Mouse (Mus musculus): ENCODE data around the gene Coq7. TPM values are rescaled to one million over a fixed set of nuclear protein-coding genes. Genes with fewer than 3 reads are reported as not detected.
A peak's percentile ranks its signal among the peaks of the same experiment; 100 is the strongest.

Coq7 gene
- polyA plus RNA-seq, 1 experiment from 2014 or later: 53.4 TPM

DNA sequence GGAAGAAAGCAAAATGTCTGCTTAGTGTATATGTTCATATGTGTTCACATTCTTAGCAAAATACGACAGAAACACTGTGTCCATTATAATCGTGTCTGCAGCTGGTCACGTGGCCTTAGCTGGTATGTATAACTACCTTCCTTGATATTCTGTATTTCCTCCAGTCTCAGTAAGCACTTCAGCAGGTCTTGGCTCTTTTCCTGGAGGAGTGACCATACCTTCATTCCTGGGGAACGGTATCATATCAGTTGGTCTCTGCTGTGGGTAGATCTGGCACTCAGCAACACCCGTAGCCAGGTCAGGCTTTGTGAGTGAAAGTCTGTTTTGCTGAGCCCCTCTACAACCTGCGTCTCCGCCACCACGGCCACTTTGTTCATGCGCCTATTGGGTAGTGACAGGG is 39.3 kb downstream of the Coq7 start:
- no peak for DNase-seq
- Histone ChIP-seq H3K4me2 (ENCODE audit: low read depth, low read length) (no peak overlapping the region), H3K4me3 (ENCODE audit: low read depth, low read length) (no peak overlapping the region), H3K4me1 (ENCODE audit: insufficient read depth) (peaks cover 30% of the 10 kb centered on the region), H3K27me3 (ENCODE audit: insufficient read depth, low read length) (no peaks in the 10 kb centered on the region), H3K9me3 (ENCODE audit: low read length) (no peaks in the 10 kb centered on the region), H3K36me3 (replicated peaks; ENCODE audit: insufficient read depth, low read length) (0 out of 2 replicates have a peak, but pooled peaks cover 4% of the 10 kb centered on the region), H3K9ac (replicated peaks) (no peak overlapping the region), H3K27ac (ENCODE audit: low read depth) (no peak overlapping the region)
- WGBS (ENCODE audit: insufficient replicate concordance): 88% methylated on average over 9 of the region's 9 CpGs
- ATAC-seq: no peak
- TF ChIP-seq EP300 (IDR thresholded peaks at IDR 0.05; ENCODE audit: low read depth) (no peak), CTCF (IDR thresholded peaks at IDR 0.05; ENCODE audit: low read depth) (no peak)

DNA sequence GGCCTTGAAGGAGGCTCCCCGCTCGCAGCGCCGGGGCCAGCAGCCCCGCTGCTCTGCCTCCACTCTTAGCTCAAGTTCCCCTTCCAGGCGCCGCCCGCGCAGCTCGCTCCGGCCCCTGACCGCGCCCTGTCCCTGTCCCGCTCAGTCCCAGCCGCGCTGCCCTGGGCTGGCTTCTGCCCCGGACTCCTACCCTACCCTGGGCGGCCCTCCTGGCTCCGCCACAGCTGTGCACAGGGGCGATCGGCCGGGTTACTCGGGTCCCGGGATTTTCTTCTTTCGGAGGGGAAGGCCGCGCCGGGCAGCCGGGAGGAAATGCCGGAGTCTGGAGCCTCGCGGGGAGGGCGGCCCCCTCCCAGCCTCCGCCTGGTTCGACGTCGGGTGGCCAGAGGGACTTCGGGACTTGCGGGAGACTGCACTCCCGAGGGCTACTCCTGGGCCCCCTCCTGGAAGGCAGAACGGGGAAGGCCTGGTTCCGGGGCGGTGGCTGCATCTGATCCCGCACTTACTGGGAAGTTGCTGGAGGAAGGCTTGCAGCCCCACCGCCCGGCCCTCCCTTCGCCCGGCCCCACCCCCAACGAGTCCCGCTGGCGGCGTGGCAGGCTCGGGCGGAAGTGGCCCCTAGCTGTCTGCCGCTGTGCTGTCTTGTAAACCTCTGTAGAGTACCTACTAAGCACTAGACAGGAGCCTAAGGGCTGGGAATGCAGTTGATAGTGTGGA is 41.6 kb downstream of the Coq7 start, which contains the start of gene Itpripl2:
Gene Itpripl2, minus strand, starts transcription at position 545 of the 717 bp plus-strand sequence.
- H3K4me1 ChIP-seq (ENCODE audit: insufficient read depth): peaks cover 46% of the 10 kb centered on the region
- peak within 1 kb of the TSS; percentile 90 for H3K27ac ChIP-seq (ENCODE audit: low read depth)
- peak within 1 kb of the TSS; percentile 67 for H3K4me2 ChIP-seq (ENCODE audit: low read depth, low read length)
- H3K9me3 ChIP-seq (ENCODE audit: low read length): no peaks in the 10 kb centered on the region
- H3K27me3 ChIP-seq (ENCODE audit: insufficient read depth, low read length): no peaks in the 10 kb centered on the region
- peak within 1 kb of the TSS; percentile 82 for H3K9ac ChIP-seq (replicated peaks)
- 0 out of 2 replicates have a peak, but pooled peaks cover 4% of the 10 kb centered on the region for H3K36me3 ChIP-seq (replicated peaks; ENCODE audit: insufficient read depth, low read length)
- H3K4me3 ChIP-seq (ENCODE audit: low read depth, low read length): peak within 1 kb of the TSS; percentile 53
- TF ChIP-seq EP300 (IDR thresholded peaks at IDR 0.05; ENCODE audit: low read depth) (no peak), CTCF (IDR thresholded peaks at IDR 0.05; ENCODE audit: low read depth) (no peak)
- ATAC-seq: peak; percentile 77
- peak; percentile 83 for DNase-seq
- WGBS (ENCODE audit: insufficient replicate concordance): under 1% methylated on average over 46 of the region's 55 CpGs

DNA sequence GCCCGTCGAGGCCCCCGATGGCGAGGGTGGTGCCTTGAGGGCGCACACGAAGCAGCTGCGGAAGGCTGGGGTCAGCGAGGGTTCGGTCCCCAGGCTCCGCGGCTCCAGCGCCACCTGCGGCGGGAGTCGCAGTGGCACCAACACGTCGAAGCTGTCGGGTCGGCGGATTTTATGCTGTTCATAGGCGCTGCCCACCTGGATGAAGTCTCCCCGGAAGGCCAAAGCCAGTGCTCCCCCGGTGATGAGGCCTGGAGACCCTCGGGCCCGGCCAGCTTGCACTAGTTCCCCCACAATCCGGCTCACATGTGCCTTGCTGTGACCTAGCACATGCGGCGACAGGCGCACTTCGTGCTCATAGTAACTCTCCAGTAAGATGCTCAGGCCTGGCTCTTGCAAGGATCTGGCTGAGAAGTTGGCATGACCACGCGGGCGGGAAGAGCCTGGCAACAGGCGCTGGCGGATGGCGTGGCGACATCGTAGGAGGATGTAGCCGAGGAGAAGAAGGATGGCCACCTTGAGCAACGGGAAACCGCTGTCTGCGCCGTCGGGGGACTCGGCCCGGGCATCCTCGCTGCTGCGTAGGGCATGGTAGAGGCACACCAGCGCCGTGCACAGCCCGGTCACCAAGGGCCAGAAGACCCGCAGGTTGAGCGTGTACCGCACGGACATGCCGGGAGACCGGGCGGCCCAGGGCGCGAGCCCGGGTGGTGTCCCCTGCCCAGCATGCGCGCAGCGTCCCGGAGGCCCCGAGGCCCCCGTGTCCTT is 42.3 kb downstream of the Coq7 start:
- peak overlapping the region; percentile 53 for H3K4me3 ChIP-seq (ENCODE audit: low read depth, low read length)
- H3K27me3 ChIP-seq (ENCODE audit: insufficient read depth, low read length): no peaks in the 10 kb centered on the region
- no peak for TF ChIP-seq EP300 (IDR thresholded peaks at IDR 0.05; ENCODE audit: low read depth)
- peak; percentile 38 for TF ChIP-seq CTCF (IDR thresholded peaks at IDR 0.05; ENCODE audit: low read depth)
- 0 out of 2 replicates have a peak, but pooled peaks cover 4% of the 10 kb centered on the region for H3K36me3 ChIP-seq (replicated peaks; ENCODE audit: insufficient read depth, low read length)
- H3K4me2 ChIP-seq (ENCODE audit: low read depth, low read length): peak overlapping the region; percentile 67
- no peaks in the 10 kb centered on the region for H3K9me3 ChIP-seq (ENCODE audit: low read length)
- ATAC-seq (peak; percentile 22), DNase-seq (peak; percentile 68)
- peak overlapping the region; percentile 90 for H3K27ac ChIP-seq (ENCODE audit: low read depth)
- peaks cover 46% of the 10 kb centered on the region for H3K4me1 ChIP-seq (ENCODE audit: insufficient read depth)
- H3K9ac ChIP-seq (replicated peaks): peak overlapping the region; percentile 82
- WGBS (ENCODE audit: insufficient replicate concordance): 11% methylated on average over 67 of the region's 67 CpGs

DNA sequence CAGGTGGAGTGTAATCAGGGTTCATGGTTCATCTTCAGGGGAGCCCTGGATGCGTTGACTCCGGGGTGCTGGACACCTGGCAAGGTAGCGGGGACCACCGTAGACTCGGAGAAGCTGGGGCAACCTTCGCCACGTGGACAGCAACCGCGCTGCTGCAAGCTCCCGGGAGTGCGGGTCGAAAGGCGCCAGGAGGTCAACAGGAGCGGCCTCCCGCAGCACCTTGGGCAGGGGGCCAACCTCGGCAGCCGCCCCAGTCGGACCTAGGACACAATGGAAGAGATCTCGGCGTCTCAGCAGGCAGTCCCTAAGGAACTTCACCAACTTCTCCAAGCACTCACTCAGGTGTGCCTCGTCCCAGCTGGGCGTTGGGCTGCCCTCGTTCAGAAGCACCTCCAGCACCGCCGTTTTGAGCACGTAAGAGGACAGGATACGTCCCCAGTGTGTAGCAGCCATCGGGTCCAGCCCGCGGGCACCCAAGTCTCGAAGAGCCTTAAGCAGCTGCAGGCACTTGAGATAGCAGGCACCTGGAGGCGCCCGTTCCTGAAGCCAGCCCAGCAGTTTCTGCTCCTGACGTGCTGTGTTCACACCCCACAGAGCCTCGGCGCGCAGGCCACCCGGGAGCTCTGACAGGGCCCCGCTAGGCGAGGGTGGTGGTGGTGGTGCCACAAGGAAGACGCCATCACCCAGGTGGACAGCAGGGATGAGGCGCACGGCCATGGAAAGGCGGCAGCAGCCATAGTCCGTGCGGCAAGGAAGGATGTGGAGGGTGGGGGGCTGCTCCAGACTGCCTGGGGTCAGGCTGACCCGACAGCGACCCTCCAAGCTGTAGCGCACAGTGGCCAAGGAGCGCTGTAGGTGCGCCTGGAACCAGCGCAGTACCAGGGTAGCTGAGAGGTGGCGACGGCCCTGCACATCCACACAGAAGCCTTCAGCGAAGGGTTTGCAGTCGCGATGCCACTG is 43.2 kb downstream of the Coq7 start:
- TF ChIP-seq EP300 (IDR thresholded peaks at IDR 0.05; ENCODE audit: low read depth) (no peak), CTCF (IDR thresholded peaks at IDR 0.05; ENCODE audit: low read depth) (no peak)
- WGBS (ENCODE audit: insufficient replicate concordance): 65% methylated on average over 57 of the region's 57 CpGs
- no peak overlapping the region for H3K9ac ChIP-seq (replicated peaks)

DNA sequence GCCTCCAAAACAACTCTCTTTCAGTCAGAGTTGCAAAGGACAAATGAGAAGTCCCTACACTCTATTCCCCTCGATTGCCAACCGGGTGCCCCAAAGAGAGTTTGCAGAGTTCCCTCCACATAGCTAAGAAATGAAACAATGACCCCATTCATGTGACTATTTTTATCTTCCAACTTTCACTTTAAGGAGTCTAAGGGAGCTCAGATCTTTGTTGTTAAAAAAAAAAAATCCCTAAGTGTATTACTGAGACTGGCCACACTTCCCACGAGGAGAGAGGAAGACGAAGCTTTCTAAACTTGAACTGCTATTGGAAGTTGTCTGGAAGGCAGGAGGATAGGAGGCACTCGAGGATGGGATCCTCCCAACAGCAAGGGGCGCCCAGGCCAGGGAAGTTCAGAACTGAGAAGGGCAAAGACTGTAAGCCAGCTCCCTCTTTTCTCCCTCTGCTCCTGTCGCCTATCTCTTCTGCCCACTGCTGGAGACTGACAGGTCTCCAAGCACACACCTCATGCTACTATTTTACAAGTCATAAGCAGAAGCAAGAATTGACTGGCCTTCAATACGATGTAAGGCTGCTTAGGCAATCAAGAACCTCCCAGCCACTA is 45.0 kb downstream of the Coq7 start:
- Histone ChIP-seq H3K36me3 (replicated peaks; ENCODE audit: insufficient read depth, low read length) (0 out of 2 replicates have a peak, but pooled peaks cover 4% of the 10 kb centered on the region), H3K9ac (replicated peaks) (no peak overlapping the region), H3K4me1 (ENCODE audit: insufficient read depth) (peaks cover 43% of the 10 kb centered on the region), H3K4me3 (ENCODE audit: low read depth, low read length) (0 out of 2 replicates have a peak overlapping the region, but pooled peaks have one; percentile 1), H3K27ac (ENCODE audit: low read depth) (no peak overlapping the region), H3K9me3 (ENCODE audit: low read length) (no peaks in the 10 kb centered on the region), H3K4me2 (ENCODE audit: low read depth, low read length) (peak overlapping the region; percentile 55), H3K27me3 (ENCODE audit: insufficient read depth, low read length) (no peaks in the 10 kb centered on the region)
- no peak for TF ChIP-seq CTCF (IDR thresholded peaks at IDR 0.05; ENCODE audit: low read depth)
- ATAC-seq (no peak), DNase-seq (no peak)
- WGBS (ENCODE audit: insufficient replicate concordance): 39% methylated on average over 8 of the region's 8 CpGs

More for the DNA sequence above, 43.2 kb downstream of the Coq7 start:
- H3K36me3 ChIP-seq (replicated peaks; ENCODE audit: insufficient read depth, low read length): 0 out of 2 replicates have a peak, but pooled peaks cover 4% of the 10 kb centered on the region
- DNase-seq (peak; percentile 38), ATAC-seq (no peak)
- no peaks in the 10 kb centered on the region for H3K9me3 ChIP-seq (ENCODE audit: low read length)
- no peaks in the 10 kb centered on the region for H3K27me3 ChIP-seq (ENCODE audit: insufficient read depth, low read length)
- H3K4me3 ChIP-seq (ENCODE audit: low read depth, low read length): peak overlapping the region; percentile 53
- H3K4me1 ChIP-seq (ENCODE audit: insufficient read depth): peaks cover 46% of the 10 kb centered on the region
- no peak overlapping the region for H3K27ac ChIP-seq (ENCODE audit: low read depth)
- peak overlapping the region; percentile 67 for H3K4me2 ChIP-seq (ENCODE audit: low read depth, low read length)
